Mouse (Mus musculus): ENCODE results near the gene Oasl2. TPM values are rescaled to one million over a fixed set of nuclear protein-coding genes. Genes with fewer than 3 reads are reported as not detected.
A peak's percentile ranks its signal among the peaks of the same experiment; 100 is the strongest.
"Not testable (repeated sequence)": the region's sequence is repeated elsewhere in the genome, so short reads cannot be mapped to it uniquely, and the experiment has no call there.

The Oasl2 gene
- polyA plus RNA-seq (2012; rRNA removed), result 17.0 and 21.4 TPM in 2 replicates

- 44% methylated on average over 13 of the region's 13 CpGs for WGBS
- Histone ChIP-seq H3K4me1 (ENCODE audit: control insufficient read depth, insufficient read depth, low read length) (0 out of 2 replicates have a peak, but pooled peaks cover 2% of the 10 kb centered on the region), H3K4me3 (replicated peaks; ENCODE audit: extremely low read depth, low read depth, low read length) (peak within 1 kb of the TSS; percentile 65)
- peak; percentile 26 for DNase-seq
- TF ChIP-seq CTCF (IDR thresholded peaks at IDR 0.05; ENCODE audit: insufficient read depth, low read length) (no peak), POLR2A (IDR thresholded peaks at IDR 0.05; ENCODE audit: borderline replicate concordance, extremely low read depth, low read depth, low read length) (no peak)
Measured at GRCm38 (mm10) chr5:114896688-114897373, at the start of gene Oasl2. Gene Oasl2 (plus strand): TSS chr5:114896936.

GRCm38 (mm10) chr5:114851565-114852236 is 45.0 kb upstream of the Oasl2 start:
- WGBS, result 82% methylated on average over 20 of the region's 20 CpGs
- no peak for TF ChIP-seq POLR2A (IDR thresholded peaks at IDR 0.05; ENCODE audit: borderline replicate concordance, extremely low read depth, low read depth, low read length)
- TF ChIP-seq CTCF (IDR thresholded peaks at IDR 0.05; ENCODE audit: insufficient read depth, low read length), result no peak
- H3K4me3 ChIP-seq (replicated peaks; ENCODE audit: extremely low read depth, low read depth, low read length), result no peak overlapping the region
- no peak for DNase-seq
- no peaks in the 10 kb centered on the region for H3K4me1 ChIP-seq (ENCODE audit: control insufficient read depth, insufficient read depth, low read length)

DNA sequence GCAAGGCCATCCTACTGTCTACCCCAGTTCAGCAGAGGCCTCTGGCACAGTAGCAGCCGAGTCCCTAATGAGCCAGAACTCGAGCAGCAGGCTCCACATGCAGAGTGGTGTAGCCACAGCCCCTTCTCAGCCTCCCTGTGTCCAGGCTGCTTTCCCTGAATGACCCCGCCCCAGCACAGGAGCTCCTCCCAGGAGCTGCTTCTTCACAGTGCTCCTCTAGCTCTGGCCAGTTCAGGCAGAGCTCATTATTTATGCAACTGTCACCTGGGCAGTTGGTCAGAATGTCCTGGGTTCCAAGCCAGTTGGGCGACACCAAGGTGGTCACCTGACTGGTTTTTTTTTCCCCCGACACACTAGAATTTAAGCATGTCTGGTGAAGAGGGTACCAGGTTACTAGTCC is 43.4 kb upstream of the Oasl2 start, which contains the start of gene 4930519G04Rik:
Gene 4930519G04Rik (plus strand): TSS at position 301 of the 400 bp plus-strand sequence.
- not testable (repeated sequence) for DNase-seq; H3K4me1 ChIP-seq (ENCODE audit: control insufficient read depth, insufficient read depth, low read length); H3K4me3 ChIP-seq (replicated peaks; ENCODE audit: extremely low read depth, low read depth, low read length)
- 83% methylated on average over 3 of the region's 5 CpGs for WGBS

- whole genome bisulfite sequencing, result 74% methylated on average over 12 of the region's 12 CpGs
- TF ChIP-seq POLR2A (IDR thresholded peaks at IDR 0.05; ENCODE audit: borderline replicate concordance, extremely low read depth, low read depth, low read length) (no peak), CTCF (IDR thresholded peaks at IDR 0.05; ENCODE audit: insufficient read depth, low read length) (no peak)
- Histone ChIP-seq H3K4me3 (replicated peaks; ENCODE audit: extremely low read depth, low read depth, low read length) (no peak within 1 kb of the TSS), H3K4me1 (ENCODE audit: control insufficient read depth, insufficient read depth, low read length) (no peaks in the 10 kb centered on the region)
- DNase-seq, result no peak
Measured at GRCm38 (mm10) chr5:114858582-114858981, 38.2 kb upstream of the Oasl2 start, which contains the start of gene Gm9936. Gene Gm9936 (minus strand): TSS chr5:114858682.

GRCm38 (mm10) chr5:114859253-114859652 is 37.5 kb upstream of the Oasl2 start:
- no peak overlapping the region for H3K4me3 ChIP-seq (replicated peaks; ENCODE audit: extremely low read depth, low read depth, low read length)
- peak; percentile 59 for DNase-seq
- TF ChIP-seq POLR2A (IDR thresholded peaks at IDR 0.05; ENCODE audit: borderline replicate concordance, extremely low read depth, low read depth, low read length) (no peak), CTCF (IDR thresholded peaks at IDR 0.05; ENCODE audit: insufficient read depth, low read length) (peak; percentile 87)
- WGBS, result 3% methylated on average over 18 of the region's 18 CpGs
- H3K4me1 ChIP-seq (ENCODE audit: control insufficient read depth, insufficient read depth, low read length), result no peaks in the 10 kb centered on the region

GRCm38 (mm10) chr5:114861730-114862129 is 35.0 kb upstream of the Oasl2 start:
- TF ChIP-seq CTCF (IDR thresholded peaks at IDR 0.05; ENCODE audit: insufficient read depth, low read length) (no peak), POLR2A (IDR thresholded peaks at IDR 0.05; ENCODE audit: borderline replicate concordance, extremely low read depth, low read depth, low read length) (no peak)
- H3K4me1 ChIP-seq (ENCODE audit: control insufficient read depth, insufficient read depth, low read length), result no peaks in the 10 kb centered on the region
- WGBS, result 53% methylated on average over 6 of the region's 6 CpGs
- DNase-seq, result no peak
- no peak overlapping the region for H3K4me3 ChIP-seq (replicated peaks; ENCODE audit: extremely low read depth, low read depth, low read length)

DNA sequence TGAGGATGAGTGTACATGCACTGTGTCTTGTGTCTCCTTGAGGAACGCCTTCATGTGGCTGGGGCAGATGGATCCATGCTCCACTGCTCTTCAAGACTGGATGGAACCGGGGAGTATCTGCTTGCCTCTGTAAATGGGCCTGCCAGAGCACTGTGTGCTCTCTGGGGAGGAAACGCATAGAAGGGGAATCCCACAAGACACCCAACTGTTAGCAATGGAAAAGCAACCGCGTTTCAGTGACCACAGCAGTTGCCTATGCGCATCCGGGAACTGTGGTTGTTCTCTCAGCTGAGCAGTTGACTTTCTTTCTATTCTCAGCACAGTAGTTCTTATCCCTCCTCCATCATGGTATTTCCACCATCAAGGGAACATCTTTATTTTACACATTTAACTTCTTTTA is 31.9 kb upstream of the Oasl2 start:
- no peak overlapping the region for H3K4me3 ChIP-seq (replicated peaks; ENCODE audit: extremely low read depth, low read depth, low read length)
- 75% methylated on average over 7 of the region's 7 CpGs for WGBS
- no peak for TF ChIP-seq CTCF (IDR thresholded peaks at IDR 0.05; ENCODE audit: insufficient read depth, low read length)
- TF ChIP-seq POLR2A (IDR thresholded peaks at IDR 0.05; ENCODE audit: borderline replicate concordance, extremely low read depth, low read depth, low read length), result no peak
- H3K4me1 ChIP-seq (ENCODE audit: control insufficient read depth, insufficient read depth, low read length), result no peaks in the 10 kb centered on the region
- no peak for DNase-seq

DNA sequence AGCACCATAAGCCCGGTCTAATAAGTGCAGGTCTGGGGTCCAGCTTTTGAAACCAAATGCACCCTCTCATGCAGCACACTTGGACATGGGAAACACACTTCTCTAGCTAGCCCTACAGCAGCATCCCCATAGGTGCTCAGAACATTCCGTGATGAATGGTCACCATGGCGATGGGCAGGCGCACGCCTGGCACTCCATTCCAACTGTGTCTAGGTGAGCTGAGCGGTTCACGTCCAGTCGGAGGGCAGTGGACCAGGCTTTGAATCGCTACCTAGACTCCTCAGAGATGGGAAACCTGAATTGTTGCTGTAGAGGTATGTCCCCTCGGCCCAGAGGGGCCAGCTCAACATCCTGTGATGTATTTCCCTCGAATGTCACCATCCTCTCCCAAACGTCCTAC is 31.5 kb upstream of the Oasl2 start:
- TF ChIP-seq POLR2A (IDR thresholded peaks at IDR 0.05; ENCODE audit: borderline replicate concordance, extremely low read depth, low read depth, low read length) (no peak), CTCF (IDR thresholded peaks at IDR 0.05; ENCODE audit: insufficient read depth, low read length) (no peak)
- no peak for DNase-seq
- H3K4me1 ChIP-seq (ENCODE audit: control insufficient read depth, insufficient read depth, low read length), result no peaks in the 10 kb centered on the region
- no peak overlapping the region for H3K4me3 ChIP-seq (replicated peaks; ENCODE audit: extremely low read depth, low read depth, low read length)
- 79% methylated on average over 12 of the region's 12 CpGs for WGBS

- Histone ChIP-seq H3K4me3 (replicated peaks; ENCODE audit: extremely low read depth, low read depth, low read length) (no peak overlapping the region), H3K4me1 (ENCODE audit: control insufficient read depth, insufficient read depth, low read length) (no peaks in the 10 kb centered on the region)
- WGBS, result 28% methylated on average over 6 of the region's 6 CpGs
- DNase-seq, result no peak
- TF ChIP-seq CTCF (IDR thresholded peaks at IDR 0.05; ENCODE audit: insufficient read depth, low read length), result peak; percentile 57
- no peak for TF ChIP-seq POLR2A (IDR thresholded peaks at IDR 0.05; ENCODE audit: borderline replicate concordance, extremely low read depth, low read depth, low read length)
Measured at GRCm38 (mm10) chr5:114875858-114876257, 20.9 kb upstream of the Oasl2 start.

- TF ChIP-seq POLR2A (IDR thresholded peaks at IDR 0.05; ENCODE audit: borderline replicate concordance, extremely low read depth, low read depth, low read length) (no peak), CTCF (IDR thresholded peaks at IDR 0.05; ENCODE audit: insufficient read depth, low read length) (no peak)
- Histone ChIP-seq H3K4me3 (replicated peaks; ENCODE audit: extremely low read depth, low read depth, low read length) (no peak overlapping the region), H3K4me1 (ENCODE audit: control insufficient read depth, insufficient read depth, low read length) (no peaks in the 10 kb centered on the region)
- 56% methylated on average over 6 of the region's 6 CpGs for WGBS
- no peak for DNase-seq
Measured at GRCm38 (mm10) chr5:114876331-114876730, 20.4 kb upstream of the Oasl2 start.
